Mouse (Mus musculus): Measurements from ENCODE around the gene Cd300lg.

The Cd300lg gene

DNA sequence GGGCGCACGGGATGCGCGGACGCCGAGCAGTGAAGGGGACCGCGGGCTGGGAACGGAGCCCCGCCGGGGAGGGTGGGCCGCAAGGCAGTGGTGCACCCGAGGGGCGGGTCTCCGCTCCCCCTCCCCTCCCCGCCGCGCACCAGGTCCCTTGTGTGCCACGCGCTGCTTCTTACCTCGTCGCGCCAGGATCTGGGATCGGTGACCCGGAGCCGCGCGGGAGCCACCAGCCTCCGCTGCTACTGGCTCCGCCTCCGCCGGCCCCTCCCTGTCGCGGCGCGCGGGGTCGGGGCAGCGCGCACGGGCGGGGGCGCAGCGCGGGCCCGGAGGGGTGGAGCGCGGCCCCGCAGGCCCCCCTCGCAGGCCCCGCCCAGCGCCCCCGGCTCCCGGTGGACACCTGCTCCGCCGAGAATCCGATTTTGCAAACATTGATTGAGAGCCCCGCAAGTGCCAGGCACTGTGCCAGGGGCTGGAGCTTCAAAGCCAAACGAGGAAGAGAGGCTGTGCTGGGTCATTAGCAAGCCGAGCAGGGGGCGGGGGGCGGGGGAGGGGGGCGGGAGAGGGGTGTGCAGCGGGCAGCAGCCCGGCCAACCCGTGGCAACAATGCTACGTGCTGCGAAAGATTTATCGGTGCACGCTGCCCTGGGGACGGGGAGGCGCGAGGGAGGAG is 14.5 kb upstream of the Cd300lg start:
- peak; percentile 86 to 88 for DNase-seq

DNA sequence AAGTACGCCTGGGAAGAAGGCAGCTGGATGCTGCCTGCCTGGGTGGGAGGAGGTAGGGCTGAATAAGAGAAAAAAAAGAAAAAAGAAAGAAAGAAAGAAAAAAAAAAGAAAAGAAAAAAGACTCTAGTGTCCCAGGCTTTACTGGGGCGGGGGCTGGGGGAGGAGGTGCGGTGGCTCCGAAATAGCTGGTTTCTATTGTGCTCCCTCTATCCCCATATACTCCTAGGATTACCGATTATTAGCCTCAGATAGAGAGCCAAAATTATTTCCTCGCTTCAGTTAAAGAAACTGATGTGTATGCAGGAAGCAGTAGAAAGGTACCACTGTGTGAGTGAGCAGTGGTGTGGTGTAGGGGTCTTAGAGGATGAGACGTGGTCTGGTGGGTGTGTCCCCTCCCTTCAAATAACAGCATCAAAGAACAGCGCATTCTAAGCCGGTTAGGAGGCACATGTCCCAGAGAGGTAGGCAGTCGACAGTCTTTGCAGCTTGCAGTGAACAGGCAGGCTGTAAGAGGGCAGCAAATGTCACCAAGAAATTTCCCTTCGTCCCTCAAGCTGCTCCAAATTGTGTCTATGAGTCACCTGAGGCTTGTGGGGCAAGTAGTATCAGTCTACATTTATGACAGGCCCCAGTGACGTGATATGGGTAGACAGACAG is 13.8 kb upstream of the Cd300lg start:
- peak; percentile 48 to 61 for DNase-seq

DNA sequence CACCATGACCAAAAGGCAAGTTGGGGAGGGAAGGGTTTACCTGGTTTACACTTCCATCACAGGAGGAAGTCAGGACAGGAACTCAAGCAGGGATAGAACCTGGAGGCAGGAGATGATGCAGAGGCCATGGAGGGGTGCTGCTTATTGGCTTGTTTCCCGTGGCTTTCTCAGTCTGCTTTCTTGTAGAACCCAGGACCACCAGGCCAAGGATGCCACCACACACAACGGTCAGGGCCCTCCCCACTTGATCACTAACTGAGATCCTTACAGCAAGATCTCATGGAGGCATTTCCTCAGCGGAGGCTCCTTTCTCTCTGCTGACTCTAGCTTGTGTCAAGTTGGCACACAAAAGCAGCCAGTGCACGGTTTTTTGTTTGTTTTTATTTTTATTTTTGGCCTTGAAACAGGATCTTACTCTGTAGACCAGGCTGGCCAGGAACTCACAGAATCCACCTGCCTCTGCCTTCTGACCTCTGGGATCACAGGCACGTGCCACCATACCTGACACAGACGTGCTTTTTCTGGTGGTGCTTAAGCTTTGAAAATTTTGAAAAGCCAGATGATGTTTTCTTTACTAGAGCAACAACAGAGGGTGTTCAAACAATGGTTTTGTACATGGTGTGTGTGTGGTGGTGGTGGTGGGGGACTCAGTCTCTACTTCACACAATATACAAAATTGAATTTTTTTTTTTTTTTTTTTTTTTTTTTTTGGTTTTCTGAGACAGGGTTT is 13.1 kb upstream of the Cd300lg start, which contains the start of gene Mpp3:
Gene Mpp3, minus strand, starts transcription at position 375 of the 730 bp plus-strand sequence.
- peak in 1 of 2 experiments; percentile 7 for DNase-seq

DNA sequence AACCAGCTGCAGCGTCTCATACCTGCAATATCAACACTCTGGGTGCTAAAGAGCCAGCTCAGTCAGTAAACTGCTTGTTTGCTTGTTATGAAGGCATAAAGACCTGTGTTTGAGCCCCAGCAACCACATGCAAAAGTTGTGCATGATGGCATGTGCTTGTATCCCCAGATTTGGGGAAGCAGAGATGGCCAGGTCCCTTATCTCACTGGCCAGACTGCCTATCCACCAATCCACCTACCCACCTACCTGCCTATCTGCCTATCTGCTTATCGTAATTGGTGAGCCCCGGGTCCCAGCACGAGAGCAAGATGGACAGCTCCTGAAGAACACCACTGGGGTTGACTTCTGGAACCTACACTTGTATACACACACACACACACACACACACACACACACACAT is 12.0 kb upstream of the Cd300lg start:
- DNase-seq, result peak in 1 of 2 experiments; percentile 8

DNA sequence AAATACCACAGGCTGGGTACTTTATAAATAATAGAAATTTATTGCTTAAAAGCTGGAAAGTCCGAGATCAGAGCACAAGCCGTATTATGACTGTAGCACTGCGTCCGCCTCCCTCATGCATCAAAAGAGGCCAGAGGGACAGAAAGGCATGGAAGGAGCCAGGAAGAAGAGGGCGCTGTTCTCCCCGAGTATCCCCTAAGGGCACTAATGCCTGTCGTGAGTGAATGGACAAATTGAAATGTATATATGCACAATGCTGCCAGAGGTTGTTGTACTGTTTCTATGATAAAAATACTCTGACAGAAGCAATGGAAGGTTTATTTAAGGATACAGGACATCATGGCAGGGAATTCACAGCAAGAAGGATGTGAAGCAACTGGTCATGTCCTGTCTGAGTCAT is 11.3 kb upstream of the Cd300lg start:
- DNase-seq, result peak in 1 of 2 experiments; percentile 25

DNA sequence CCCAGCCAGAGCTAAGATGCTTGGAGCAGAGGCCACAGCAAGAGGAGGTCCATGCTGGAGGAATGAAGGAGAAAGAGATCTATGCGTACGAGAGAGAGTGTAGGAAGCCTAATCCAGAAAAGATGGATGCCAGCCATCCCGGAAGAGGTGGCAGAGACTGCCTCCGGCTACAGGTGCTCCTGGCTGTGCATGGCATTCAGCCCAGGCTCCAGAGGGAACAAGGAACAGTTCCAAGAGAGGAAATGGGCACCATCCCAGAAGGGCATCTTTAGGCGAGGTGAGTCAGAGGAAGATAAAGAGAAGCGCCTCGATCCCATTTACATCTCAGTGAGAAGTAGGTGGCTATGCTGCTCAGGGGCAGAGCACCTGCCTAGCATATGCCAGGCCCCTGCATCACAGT is 10.2 kb upstream of the Cd300lg start:
- DNase-seq, result peak; percentile 96 to 100

DNA sequence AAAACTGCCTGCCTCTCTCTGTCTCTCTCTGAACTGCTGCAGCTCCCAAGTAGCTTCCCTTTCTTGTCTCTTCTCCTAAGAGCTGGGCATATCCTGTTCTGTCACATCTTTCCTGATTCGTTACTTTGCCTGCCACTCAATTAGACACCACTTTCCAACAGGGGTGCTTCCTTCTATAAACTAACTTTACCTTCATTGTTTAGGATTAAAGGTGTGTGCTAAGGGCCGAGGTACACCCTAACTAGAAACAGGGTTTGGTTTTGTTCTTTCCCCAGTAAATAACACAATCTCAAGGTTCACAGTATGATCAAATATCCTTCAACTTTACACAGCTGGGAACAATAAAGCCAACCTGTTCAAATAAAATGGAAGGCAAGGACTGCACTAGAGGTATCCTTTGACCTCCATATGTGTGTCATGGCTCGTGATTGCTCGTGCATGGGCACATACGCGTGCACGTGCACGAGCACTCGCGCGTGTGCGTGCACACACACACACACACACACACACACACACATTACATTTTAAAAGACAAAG is 8.2 kb upstream of the Cd300lg start:
- DNase-seq, result no peak

DNA sequence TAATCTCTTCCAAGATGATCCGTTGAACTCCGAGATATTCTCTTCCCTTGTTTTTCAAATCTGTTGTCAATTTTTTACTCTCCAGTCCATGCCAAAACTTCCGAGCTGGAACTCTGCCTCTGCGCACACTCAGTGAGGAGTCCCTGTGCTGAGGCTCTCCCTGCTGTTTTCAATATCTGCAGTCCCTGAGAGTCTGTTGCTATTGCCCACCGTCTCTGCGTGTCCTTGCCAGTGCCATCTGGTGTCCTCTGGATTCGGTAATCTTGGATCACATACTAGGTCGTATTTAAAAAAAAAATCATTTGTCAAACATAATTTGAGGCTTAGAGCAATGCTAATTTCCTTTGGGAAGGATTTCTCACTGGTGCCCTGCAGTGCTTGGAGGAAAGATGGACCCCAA is 6.4 kb upstream of the Cd300lg start:
- DNase-seq, result peak; percentile 85 to 89

DNA sequence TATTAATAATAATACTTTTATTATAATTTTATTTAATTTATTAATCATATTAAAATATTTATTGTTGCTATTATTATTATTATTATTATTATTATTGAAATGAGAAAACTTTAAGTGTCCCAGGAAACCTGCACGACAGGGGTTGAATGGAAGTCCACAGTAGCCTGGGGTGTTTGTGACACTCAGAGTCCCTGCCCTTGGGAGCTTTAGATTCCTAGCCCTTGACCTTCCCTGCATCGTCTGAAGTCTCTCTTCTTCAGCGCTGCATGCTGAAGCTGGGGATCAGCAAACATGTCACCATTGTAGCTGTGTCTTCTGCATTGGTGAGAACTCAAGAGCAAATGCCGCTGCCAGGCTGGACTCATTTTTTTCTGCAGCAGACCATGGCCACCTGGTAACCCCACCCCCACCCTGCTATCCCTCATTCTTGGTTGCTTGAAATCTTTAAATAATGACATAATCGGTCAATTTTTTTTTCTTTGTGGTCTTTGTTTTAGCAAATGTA is 5.8 kb upstream of the Cd300lg start:
- no peak for DNase-seq

DNA sequence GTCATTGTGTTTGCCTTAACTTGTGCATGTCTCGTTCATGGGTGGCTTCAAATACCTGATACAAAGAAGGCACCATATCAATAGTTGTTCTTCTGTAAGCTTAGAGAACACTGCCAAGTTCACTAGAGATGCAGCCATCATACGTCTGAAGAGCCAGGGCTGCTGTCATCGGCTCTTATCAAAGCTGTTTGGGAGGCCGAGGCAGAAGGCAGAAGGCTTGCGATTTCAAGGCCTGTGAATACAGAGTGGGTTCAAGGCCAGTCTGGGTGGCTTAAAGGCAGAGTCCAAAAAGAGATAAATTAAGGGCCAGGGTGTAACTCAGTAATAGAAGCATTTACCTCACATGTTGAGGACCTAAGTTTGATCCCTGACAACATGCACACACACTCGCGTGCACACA is 5.0 kb upstream of the Cd300lg start:
- no peak for DNase-seq

DNA sequence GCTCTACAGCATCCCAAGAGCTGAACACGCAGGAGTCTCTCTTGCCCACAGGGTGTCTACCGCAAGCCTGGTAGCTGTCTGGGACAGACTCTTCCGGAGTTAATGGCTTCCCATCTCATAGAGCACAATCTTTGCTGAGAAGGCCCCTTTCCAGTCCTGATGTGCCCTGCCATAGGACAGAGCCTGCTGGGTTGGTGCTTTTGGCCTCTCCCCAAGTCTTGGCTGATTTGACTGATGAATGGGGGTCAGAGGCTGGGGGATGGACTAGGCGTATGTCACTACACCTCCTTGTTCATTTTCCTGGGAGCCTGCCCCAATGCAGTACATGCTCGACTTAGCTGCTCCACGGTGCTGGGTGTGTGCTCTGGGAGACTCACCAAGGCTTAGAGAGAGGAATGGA is 3.5 kb upstream of the Cd300lg start:
- DNase-seq, result no peak

DNA sequence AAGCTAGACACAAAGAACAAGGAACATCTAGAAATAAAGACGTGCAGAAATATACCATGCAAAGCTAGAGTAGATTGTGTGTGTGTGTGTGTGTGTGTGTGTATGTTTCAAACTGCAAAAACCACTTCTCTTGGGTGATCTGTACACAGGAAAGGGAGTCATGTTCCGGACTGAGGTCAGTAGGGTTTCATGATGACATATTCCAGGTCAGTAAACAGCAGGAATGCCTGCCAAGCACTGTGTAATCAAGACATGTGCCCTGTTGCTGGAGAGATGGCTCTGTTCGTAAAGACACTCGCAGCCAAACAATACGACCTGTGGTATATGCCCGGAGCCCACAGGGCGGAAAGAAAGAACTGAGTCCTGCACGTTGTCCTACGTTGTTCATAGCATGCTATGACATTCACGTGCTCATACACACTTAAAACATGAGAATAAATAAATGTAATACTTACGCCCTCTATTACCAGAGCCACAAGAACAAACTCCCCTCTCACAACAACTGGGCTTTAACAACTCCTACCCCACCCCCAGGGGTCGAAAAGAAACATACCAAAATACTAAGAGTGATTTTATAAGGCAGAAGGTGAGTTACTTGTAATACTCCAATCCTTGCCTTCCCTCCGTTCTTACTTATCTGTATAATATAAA is 1.7 kb upstream of the Cd300lg start:
- no peak for DNase-seq

DNA sequence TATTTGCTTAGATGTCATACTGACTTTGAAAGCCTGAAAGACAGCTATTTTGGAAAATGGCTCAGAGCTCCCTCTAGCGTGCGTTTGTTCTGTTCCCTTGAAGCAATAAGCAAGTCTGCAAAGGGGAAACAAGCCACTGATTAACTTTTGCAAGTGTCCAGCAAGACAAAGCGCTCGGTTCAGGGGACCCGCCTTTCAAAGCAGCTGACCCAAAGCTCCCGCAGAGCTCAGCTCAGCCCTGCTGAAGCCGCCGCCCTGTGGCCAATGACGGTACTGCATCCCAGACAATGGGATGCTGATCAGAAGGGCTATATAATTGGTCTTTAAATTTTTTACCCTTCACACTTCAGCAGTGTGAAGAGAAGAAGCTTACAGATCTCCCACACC is 1.2 kb upstream of the Cd300lg start:
- peak; percentile 90 to 92 for DNase-seq

DNA sequence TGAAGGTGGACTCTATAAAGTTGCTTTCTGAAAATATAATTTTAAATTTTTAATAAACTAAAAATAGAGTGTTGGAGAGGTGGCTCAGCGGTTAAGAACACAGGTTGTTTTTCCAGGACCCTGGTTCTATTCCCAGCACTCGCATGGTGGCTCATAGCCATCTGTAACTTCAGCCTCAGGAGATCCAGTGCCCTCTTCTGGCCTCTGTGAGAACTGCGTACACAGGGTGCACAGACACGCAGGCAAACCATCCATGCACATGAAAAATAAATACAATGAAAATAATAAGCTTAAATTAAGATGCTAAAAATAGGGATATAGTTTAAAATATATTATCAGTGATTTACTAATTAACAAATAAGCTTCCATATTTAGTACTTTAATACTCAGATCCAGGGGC is 663 bp upstream of the Cd300lg start:
- no peak for DNase-seq

DNA sequence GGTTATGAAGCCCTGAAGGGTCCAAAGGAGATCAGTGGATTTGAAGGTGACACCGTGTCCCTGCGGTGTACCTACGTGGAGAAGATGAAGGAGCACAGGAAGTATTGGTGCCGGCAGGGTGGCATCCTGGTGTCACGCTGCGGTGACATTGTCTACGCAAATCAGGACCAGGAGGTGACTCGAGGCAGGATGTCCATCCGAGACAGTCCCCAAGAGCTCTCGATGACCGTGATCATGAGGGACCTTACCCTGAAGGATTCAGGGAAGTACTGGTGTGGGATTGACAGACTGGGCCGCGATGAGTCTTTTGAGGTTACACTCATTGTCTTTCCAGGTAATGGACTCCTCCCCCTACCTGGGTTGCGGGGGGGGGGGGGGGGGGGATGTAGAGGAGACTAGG is 1.7 kb downstream of the Cd300lg start:
- no peak for DNase-seq

DNA sequence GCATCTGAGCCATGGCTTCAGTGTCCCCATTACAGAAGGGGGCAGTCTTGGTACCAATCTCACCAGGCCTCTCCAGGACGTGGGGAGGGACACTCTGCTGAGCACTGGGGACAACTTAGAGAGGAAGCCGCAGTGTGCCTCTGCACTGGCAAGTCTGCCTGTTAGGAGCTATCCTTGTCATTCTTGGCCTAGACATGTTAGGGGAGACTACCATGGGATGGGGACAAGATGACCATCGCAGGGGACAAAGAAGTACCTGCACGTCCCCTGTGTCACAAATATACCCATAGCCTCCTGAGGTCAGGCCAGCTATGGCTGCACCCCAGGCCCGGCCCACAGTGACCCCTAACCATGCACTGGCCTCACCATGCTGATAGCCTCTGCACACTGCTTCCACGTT is 2.1 kb downstream of the Cd300lg start:
- DNase-seq, result no peak

DNA sequence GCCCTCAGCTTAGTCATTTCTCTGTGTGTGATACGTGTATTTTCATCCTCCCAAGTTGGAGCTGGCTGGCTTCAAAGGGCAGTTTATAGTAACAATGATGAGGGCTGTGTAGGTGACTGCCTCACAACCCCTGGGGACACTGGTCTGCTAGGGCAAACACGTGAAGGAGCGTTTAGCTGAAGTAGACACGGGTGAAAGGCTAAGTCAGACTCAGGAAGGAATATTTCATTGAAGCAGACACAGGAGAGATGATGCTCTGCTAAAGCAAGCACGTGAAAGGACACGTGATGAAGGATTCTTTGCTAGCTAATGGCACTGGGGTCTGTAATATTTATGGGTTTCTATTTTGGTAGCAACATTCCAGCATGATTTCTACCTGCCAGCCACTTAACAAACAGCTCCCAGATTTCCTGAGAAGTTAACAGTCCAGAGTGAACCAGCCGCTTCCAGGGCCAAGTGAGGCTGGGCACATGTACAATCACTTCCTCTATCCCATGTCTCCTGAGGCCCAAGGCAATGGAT is 3.4 kb downstream of the Cd300lg start:
- DNase-seq, result no peak

DNA sequence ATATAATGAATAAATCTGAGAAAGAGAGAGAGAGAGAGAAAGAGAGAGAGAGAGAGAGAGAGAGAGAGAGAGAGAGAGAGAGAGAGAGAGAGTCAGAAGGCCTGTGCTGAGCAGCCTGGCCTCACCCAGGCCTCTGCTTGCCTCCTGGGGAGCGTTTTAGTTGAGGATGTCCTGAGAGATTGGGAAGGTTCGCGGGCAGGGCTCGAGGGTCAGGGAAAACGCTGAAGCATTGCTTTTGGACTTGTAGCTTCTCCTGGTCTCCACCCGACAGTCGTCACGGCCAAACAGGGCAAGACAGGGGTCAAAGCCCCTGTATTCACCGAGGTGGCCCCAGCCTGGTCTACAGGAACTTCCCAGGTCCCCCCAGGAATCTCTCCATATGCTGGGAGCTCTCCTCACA is 5.3 kb downstream of the Cd300lg start:
- DNase-seq, result no peak

DNA sequence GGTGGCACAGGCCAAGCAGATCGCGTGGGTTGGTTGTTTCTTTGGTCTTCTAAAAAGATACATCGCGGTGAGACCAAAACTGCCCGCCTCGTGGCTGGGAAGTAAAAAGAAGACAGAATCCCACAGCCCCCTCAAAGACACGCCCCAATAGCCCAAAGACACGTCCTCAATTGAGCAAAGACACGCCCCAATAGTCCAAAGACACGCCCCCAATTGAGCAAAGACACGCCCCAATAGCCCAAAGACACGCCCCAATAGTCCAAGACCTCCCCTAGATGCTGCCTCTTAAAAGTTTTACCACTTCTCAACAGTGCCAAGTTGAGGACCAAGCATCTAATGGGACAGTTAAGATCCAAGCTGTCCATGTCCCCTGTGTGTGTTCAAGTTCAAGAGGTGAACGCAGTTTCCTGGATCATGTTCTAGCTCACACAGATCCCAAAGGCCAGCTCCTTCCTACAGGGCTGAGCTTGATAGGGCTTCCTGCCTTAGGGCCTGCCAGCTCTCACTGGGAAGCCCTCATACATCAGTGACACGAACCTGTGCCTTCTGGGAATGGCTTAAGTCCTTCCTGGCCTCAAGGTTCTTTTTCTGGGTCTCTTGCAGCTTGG is 8.7 kb downstream of the Cd300lg start:
- no peak for DNase-seq

DNA sequence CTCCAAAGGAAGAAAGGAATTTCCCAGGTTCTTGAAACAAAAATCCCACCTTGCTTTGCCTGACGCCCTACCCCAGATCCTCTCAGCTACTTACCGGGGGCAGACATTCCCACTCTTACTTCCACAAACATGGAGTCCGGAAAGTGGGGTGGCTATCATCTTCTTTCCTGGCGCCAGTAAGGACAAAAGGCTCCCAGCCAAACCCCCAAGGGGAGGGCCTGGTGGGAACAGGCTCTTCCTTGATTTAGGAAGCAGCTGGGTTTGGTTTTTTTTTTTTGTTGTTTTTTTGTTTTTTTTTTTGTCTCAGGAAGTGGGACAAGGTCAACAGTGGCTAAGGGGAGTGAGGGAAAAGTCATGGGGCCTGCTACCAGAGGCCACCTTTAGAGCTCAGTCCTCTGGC is 10.2 kb downstream of the Cd300lg start:
- DNase-seq, result no peak

DNA sequence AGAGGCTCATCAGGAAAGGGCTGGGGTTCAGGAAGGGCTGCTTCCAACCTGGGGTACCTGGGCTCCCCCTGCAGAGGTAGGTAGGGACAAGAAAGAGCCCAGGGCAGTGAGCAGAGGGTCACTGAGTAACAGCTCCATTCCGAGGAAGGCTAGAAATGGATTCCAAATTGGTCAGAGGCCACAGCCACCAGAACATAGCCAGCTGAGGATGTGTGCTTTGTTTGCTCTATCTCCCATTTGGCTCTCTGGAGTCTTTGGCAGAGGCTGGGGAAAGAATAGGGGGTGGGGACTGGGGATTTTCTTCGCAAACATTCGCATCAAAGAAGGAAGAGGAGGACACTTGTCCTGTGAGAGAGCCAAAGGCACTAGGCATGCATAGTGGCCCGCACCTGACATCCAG is 10.6 kb downstream of the Cd300lg start:
- DNase-seq, result no peak

DNA sequence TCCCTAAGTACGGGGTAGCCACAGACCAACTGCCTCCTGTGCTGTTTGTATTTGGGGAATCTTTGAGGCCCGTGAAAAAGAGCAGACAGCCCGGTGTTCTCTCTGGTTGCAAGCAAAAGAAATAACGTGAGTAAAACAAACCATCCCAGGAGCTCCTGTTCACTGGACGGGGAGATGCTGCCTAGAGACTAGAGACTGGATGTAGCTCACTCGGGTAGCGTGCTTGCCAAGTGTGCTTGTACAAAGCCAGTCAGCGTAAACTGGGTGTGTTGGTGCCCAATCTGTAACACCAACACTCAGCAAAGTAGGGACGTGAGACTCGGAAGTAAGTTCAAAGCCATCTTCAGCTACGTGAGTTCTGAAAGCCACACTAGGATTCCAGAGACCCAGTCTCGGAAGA is 11.4 kb downstream of the Cd300lg start:
- DNase-seq, result no peak

Data from cerebellum, postnatal 36 days (tissue).